Mouse (Mus musculus) ovary, postnatal 36 days (tissue): ENCODE results near the gene Foxo4.

Source experiments
- DNase-seq: peaks from one replicate; pipeline ENCODE4 v3.0.0; 2022; ENCODE audit warnings: low spot score, mixed read lengths

Gene Foxo4

DNA sequence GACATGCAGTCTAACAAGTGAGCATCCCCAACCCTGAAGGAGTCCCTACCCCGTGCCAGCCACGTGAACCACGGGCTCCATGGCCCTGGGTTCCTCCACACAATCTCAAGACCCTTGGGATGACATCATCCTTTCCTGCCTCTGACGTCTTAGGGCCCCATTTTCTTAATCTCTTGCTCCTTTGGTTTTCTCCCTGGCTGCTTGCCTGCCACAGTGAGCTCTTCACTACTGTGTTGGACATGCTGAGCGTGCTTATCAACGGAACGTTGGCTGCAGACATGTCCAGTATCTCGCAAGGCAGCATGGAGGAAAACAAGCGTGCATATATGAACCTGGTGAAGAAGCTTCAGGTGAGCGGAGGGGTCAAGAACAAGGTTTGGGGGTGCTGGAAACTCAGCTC is 35.8 kb downstream of the Foxo4 start:
- no peak for DNase-seq

DNA sequence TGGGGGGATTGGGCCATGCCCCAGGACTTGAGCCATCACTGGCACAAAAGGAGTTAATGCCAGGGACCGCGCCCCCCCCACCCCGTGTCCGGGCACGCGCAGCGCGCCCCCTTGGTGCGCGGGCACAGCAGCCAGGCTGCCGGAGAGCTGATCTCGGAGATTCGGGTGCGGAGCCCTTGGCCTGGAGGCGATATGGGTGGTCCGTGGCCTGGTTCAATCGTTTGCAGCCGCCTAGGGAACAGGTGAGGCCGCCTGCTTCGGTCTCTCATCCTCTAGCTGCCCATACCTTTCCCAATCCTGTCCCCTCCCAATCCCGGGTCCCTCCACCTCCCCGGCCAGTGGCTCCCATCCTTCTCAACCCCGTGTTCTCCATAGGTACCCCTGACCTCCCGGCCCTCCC is 44.7 kb downstream of the Foxo4 start, which contains the start of gene Nlgn3:
Nlgn3 (plus strand) TSS at position 114 of the 400 bp plus-strand sequence.
- no peak for DNase-seq

DNA sequence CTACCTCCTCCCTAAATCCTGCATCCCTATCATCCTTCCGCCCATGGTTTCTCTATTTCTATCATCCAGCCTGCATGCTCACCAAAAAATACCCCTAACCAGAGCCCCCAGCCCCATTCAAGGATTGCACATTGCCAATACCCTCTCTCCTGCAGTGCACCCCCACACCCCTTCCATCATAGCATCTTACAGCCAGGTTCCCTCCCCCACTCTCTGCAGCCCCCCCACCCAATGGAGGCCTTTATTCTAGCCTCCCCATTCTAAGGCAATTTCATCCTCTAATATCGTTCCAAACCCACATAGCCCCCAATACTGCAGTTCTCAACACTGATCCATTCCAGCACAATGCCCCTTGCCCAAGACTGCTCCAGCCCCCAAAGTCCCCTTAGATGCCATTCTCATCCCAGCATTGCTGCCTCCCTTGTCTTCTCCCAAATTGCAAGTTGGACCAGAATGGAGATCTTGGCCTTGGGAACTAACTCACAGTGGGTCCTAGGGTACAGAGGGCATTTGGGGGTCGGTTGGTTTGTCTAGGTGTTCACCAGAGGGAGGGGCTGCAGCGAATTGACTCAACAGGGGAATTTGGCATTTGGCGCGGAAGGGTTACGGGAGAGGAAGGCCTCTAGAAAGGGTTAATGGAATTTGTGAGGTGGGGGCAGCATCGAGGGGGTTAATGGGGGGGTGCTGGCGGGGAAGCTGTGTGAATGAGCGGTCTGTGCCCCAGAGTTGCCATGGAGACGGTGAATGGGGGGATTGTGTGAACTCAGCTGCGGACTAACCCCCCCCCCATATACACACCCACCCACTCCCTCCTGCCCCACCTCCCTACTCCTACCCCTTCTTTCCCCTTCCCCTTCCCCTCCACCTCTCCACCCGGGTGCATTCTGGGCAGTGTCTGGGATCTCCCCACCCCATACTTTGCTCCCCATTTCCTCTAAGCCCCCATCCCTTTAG is 45.4 kb downstream of the Foxo4 start:
- DNase-seq, result no peak

DNA sequence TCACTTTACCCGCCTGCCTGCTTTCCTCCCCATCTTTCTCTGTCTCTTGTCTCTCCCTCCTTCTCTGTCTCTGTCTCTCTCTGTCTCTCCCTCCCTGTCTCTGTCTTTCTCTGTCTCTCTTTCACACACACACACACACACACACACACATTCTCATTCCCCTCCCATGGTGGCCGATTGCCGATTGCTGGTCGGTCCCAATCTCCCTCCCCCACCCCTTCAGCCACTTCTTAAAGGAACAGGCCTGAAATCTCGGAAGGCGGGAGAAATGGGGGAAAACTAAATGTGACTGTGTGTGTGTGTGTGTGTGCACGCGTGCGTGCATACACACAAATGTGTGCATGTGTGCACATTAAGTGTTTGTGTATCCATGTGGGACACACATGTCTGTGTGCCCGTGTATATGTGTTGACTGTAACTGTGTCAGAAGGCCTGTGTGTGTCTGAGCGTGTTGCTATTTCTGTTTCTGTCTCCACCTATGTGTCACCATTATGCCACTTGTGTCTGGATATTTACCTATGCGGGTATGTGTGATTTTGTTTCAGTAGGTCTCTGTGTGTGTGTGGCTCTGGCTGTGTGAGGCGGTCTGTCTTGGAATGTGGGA is 46.2 kb downstream of the Foxo4 start:
- no peak for DNase-seq

DNA sequence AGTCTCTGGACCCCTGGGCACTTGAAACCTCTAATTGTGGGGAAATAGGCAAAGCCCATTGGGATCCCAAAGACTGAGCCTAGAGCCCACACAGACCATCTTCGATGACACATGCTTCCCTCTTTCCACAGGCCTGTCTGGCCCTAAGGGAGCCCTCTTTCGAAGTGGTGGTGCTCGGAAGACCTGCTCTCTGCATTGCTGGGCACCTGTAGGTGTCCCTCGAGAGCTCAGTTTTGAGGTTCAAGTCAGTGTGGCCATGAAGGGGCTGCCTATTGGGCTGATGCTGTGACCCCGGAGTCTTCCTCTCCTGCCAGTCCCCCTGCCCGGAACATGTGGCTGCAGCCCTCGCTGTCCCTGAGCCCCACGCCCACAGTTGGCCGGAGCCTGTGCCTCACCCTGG is 47.3 kb downstream of the Foxo4 start:
- no peak for DNase-seq

DNA sequence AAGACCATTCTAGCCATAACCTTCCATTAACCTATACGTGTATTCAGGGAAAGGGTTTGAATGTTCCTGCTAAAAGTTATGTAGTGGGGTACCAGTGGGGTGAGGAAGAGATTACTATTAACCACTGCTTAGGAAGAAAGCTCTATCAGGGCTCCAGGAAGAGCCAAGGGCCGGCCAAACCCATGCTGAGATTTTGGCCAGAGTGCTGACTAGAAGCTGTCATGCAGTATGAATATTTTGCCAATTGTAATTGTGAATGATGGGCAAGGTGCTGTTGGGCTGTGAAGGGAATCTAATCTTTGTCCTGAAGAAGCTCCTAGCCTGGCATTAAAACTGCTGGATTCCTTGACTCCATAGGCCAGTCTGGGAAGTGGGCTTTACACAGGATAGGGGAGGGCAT is 50.3 kb downstream of the Foxo4 start:
- no peak for DNase-seq

DNA sequence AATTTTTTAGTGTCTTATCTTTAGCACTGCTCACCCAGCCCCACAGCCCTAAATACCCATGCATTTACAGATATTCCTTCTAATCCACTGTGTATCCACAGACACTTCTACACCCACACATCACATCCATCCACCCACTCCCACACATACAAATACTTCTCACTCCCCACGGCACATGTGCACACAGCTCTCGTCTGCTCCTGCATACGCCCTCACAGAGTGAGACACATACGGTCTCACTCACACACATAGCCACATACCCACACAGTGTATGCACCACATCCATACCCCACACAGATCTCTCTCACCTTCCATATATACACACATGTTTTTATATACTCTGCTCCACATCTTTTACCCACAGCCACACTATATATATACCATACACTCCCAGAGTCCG is 55.0 kb downstream of the Foxo4 start:
- DNase-seq, result no peak
